Mouse (Mus musculus) cortical plate, adult 2 months (tissue): ENCODE measurements around the gene Nanos3. TPM values are rescaled to one million over a fixed set of nuclear protein-coding genes. Genes with fewer than 3 reads are reported as not detected.
A peak's percentile ranks its signal among the peaks of the same experiment; 100 is the strongest.

Source experiments
- H3K27ac ChIP-seq: fragments of 200-500 bp; 2 replicates; pipeline ENCODE4 v1.5.1; 2012; ENCODE audit warnings: low read length, control low read depth, inconsistent platforms; ENCODE audit not compliant: insufficient read depth
- H3K4me1 ChIP-seq: fragments of 200-500 bp; 2 replicates; pipeline ENCODE4 v1.6.1; 2011; ENCODE audit warnings: low read length; ENCODE audit not compliant: control insufficient read depth, insufficient read depth
- H3K4me3 ChIP-seq: fragments of 200-500 bp; 2 replicates; pipeline ENCODE4 v1.5.1; 2011; ENCODE audit warnings: mild to moderate bottlenecking, low read length, control low read depth; ENCODE audit not compliant: insufficient read depth
- CTCF ChIP-seq: fragments of 200-500 bp; IDR thresholded peaks from 2 replicates; pipeline ENCODE4 v1.5.1; 2011; ENCODE audit warnings: mild to moderate bottlenecking, control low read depth, low read length; ENCODE audit not compliant: insufficient read depth; ENCODE audit errors: extremely low read depth
- POLR2A ChIP-seq: fragments of 200-500 bp; IDR thresholded peaks from 2 replicates; pipeline ENCODE4 v1.6.1; 2011; ENCODE audit warnings: mild to moderate bottlenecking, low read length, control low read depth; ENCODE audit not compliant: insufficient read depth; ENCODE audit errors: extremely low read depth
- polyA plus RNA-seq: library from polyadenylated mRNA; depleted of rRNA; stranded (reverse); fragments of >200 nt; gene quantifications from 2 replicates; pipeline ENCODE4 v1.2.3, GENCODE M21; 2012

The Nanos3 gene
- polyA plus RNA-seq, 1 experiment = 1.8 TPM

- no peak overlapping the region for H3K4me3 ChIP-seq
- TF ChIP-seq POLR2A = no peak
- TF ChIP-seq CTCF = no peak
- no peak overlapping the region for H3K27ac ChIP-seq
- no peaks in the 10 kb centered on the region for H3K4me1 ChIP-seq
Observed at GRCm38 (mm10) chr8:84211202-84211601, 26.2 kb upstream of the Nanos3 start.

DNA sequence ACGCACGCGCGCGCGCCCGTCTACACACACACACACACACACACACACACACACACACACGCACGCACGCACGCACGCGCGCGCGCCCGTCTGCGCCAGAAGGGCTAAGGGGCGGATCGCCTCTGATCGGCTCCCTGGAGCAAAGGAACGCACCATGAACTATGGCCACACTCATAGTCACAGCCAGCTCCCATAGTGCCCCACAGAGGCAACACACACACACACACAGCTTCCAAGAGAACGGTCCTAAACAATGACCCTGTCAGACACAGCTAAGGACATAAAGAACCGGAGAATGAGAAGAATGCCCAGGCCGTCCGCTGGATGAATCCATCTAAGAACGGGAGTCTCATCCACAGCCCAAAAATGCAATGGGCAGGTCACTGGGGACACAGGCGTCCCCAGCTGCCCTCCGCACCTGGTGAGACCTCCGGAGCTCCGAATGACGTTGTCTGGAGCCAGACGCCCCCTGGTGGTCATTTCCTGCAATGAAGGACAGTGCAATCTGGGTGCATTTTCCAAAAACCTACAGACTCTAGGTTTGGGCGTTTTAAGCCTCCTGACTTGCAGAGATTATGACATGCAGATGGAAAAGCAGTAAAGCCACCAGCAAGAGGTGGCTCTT is 25.3 kb upstream of the Nanos3 start:
- H3K4me3 ChIP-seq = peak overlapping the region; percentile 9; the same call in 1 of the 2 replicates
- H3K27ac ChIP-seq = peak overlapping the region; percentile 22; the same call in 1 of the 2 replicates
- H3K4me1 ChIP-seq = no peaks in the 10 kb centered on the region
- no peak for TF ChIP-seq POLR2A
- peak; percentile 80 for TF ChIP-seq CTCF

DNA sequence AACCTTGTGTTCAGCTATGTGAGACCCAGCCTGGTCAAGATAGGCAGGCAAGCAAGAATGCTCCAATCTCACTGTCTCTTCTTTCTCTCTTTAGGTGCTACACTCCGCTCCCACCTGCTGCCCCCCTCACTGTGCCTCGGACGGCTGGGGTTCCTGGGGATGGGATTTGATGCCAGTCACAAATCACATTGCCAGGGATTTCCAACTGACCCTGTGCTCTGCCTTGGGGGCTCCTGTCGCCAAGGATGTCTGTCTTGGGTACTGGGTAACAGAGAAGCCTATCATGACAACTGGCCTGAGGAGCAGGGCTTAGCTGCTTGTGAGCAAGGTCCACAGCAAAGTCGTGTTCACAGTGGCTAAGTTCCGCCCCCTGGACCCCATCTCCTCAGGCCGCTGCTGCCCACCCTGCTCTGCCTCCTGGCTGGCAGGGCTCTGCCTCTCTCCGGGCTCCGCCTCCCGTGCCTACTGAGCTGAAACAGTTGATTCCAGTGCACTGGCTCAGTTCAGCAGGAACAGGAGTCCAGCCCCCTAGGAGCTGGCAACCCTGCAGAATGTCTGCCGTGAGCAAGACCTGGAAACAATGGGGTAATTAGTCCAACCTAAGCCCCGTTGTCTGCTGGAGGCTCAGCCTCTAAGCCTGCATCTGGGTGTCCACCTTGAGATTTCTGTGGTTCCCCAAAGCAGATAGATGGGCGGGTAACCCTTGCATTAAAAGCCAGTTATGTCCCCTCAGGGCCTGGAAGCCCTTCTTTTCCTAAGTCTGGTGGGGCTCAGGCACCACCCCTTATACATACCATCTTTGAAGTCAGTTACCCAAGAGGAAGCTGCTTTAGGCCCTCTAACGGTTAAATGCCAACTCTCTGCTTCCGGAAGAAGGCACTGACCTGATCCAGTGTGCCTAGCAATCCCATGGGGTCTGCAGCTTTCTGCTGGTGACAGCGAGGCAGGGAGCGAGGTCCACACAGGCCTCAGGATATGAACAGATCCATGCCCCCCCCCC is 23.7 kb upstream of the Nanos3 start:
- TF ChIP-seq POLR2A (no peak), CTCF (no peak)
- no peak overlapping the region for H3K4me3 ChIP-seq
- H3K4me1 ChIP-seq = no peaks in the 10 kb centered on the region
- H3K27ac ChIP-seq = no peak overlapping the region; the same call in 1 of the 2 replicates

GRCm38 (mm10) chr8:84207811-84208210 is 22.8 kb upstream of the Nanos3 start:
- Histone ChIP-seq H3K27ac (peak overlapping the region; percentile 70), H3K4me3 (no peak overlapping the region), H3K4me1 (no peaks in the 10 kb centered on the region)
- no peak for TF ChIP-seq POLR2A
- no peak for TF ChIP-seq CTCF

DNA sequence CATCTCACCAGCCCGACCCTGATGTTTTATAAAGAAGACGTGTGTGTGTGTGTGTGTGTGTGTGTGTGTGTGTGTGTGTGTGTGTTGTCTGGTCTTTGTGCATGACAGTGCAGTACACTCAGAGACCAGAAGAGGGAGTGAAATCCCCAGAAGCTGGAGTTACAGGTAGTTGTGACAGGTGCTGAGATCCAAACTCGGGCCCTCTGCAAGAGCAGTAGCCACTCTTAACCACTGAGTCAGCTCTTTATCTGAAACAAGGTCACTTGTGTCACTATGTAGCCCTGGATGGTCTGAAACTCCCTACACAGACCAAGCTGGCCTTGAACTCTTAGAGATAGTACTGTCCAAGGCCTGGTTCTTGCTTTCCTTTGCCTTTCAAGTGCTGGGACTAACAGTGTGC is 21.6 kb upstream of the Nanos3 start:
- H3K4me1 ChIP-seq = no peaks in the 10 kb centered on the region; the same call in 1 of the 2 replicates
- TF ChIP-seq CTCF (no peak), POLR2A (no peak)
- no peak overlapping the region for H3K27ac ChIP-seq
- H3K4me3 ChIP-seq = no peak overlapping the region

- no peaks in the 10 kb centered on the region; the same call in none of the 2 replicates for H3K4me1 ChIP-seq
- H3K4me3 ChIP-seq = no peak overlapping the region
- no peak for TF ChIP-seq CTCF
- no peak for TF ChIP-seq POLR2A
- H3K27ac ChIP-seq = no peak overlapping the region
Observed at GRCm38 (mm10) chr8:84205073-84205472, 20.1 kb upstream of the Nanos3 start.

DNA sequence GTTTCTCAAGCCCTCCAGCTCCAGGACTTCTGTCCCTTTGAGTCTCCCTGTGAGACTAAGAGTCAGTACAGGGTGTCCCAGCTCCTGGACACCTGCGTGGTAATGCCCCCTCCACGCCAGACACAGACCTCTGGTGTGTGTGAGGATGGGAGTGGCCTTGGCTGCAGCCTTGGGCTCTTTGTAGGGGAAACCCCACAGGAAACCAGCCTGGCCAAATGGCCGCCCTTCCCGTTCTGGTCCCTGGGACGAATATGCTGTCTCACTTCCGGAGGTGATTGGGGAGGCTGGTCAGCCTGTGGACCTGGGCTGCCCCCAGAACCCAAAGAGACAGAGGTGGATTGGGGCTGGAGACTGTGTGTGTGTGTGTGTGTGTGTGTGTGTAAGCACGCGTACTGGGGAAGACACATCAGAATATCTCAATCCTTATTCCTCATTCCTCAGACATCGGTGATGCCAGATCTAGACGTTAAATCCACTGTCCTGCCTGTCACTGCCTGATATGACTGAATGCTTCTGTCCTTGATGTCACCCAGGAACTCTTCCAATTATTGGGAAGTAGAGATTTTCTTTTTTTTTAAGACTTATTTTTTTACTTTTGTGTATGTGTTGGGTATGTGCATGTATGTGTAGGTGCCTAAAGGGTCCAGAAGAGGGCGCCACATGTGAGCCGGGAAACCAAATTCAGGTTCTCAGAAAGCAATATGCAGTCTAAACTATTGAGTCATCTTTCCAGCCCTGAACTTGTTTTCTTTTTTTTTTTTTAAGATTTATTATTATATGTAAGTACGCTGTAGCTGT is 19.2 kb upstream of the Nanos3 start:
- H3K4me3 ChIP-seq = peak overlapping the region; percentile 77
- peak overlapping the region; percentile 91 for H3K27ac ChIP-seq
- no peaks in the 10 kb centered on the region; the same call in none of the 2 replicates for H3K4me1 ChIP-seq
- TF ChIP-seq CTCF = 0 out of 2 replicates have a peak, but pooled peaks have one; percentile 11
- TF ChIP-seq POLR2A = no peak

DNA sequence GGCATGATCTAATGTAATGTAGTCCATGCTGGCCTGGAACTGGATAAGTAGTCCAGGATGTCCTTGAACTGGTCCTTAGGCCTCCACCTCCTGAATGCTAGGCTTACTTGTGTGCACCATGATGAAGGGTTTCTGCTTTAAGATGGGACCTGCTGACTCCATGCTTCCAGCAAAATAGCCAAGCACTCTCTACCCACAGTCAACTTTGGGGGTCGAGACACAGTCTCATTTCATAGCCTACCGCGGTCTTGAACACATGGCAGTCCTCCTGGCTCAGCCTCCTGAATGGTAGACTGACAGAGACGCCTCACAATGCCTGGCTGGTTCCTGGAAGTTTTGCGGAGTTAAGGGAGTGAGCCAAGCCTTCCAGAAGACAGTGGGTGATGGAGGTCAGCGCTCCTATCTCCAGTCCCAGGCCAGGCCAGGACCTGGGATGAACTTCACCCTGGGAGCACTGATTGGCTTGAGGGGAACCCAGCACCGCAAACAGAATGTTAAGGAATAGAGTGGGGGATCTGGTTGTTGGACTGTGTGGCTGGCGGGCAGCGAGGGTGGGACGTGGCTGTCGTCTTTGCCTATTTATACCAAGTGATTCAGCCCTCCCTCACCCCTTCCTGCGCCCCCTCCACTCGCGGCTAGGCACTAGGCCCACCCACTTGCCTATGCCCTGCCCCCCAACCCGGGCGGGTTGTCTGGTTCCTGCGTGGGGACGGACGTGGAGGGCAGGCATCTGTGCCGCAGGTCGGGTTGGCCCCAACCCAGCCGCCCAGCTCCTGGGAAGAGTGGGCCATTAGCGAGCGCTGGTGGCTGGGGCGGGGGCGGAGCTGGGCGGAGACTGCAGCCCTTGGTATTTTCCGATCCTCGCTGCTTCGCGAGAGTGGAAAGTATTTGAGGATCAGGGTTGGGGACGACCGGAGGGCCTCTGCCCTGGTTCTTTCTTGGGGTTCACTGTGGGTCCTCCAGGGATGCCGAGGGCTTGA is 18.2 kb upstream of the Nanos3 start:
- Histone ChIP-seq H3K4me3 (peak overlapping the region; percentile 77), H3K4me1 (peaks cover 4% of the 10 kb centered on the region), H3K27ac (peak overlapping the region; percentile 91)
- TF ChIP-seq CTCF = no peak
- TF ChIP-seq POLR2A = peak; percentile 27; the same call in 1 of the 2 replicates
